In genomic region chr13:83722241-83722640, GRCm38 (mm10) we compare ENCODE assay signal across 9 mouse cellular contexts.
DNase-seq lines count a peak whose midpoint lies in the region; ATAC-seq and TF ChIP-seq lines count a peak whose summit lies in the region.
"Had no signal": no experiment of that assay in that cellular context is flagged by ENCODE, and none has a peak within 500 bp of the region (broad histone marks: within the 10 kb centered on the region; RNA-seq: fewer than 3 reads in every experiment).

No protein-coding gene starts in this region.

- TF ChIP-seq POLR2A in cortical plate, adult 2 months (IDR thresholded peaks at IDR 0.05; ENCODE audit: extremely low read depth, insufficient read depth, low read length), result peak; percentile 55; the same call in 1 of the 2 replicates

- H3K9me3 ChIP-seq in intestine, embryonic 14.5 days (ENCODE audit: control insufficient read depth, low read length), result no peaks in the 10 kb centered on the region; the same call in 1 of the 2 replicates
- H3K9me3 ChIP-seq in intestine, embryonic 15.5 days, result no peaks in the 10 kb centered on the region
- H3K9me3 ChIP-seq in hindbrain, embryonic 14.5 days (ENCODE audit: control insufficient read depth, low read length), result no peaks in the 10 kb centered on the region
- no peaks in the 10 kb centered on the region for H3K9me3 ChIP-seq in neural tube, embryonic 11.5 days (ENCODE audit: control insufficient read depth, low read length)

- no peak for ATAC-seq in intestine, embryonic 14.5 days (replicated peaks; ENCODE audit: low FRiP score, low TSS enrichment, low read depth)
- ATAC-seq in intestine, embryonic 15.5 days, result no peak
- peak; percentile 14 for ATAC-seq in hindbrain, embryonic 14.5 days (ENCODE audit: low FRiP score)
- no peak for ATAC-seq in neural tube, embryonic 11.5 days (ENCODE audit: insufficient read depth, low FRiP score, low TSS enrichment)

- no peak overlapping the region for H3K27ac ChIP-seq in intestine, embryonic 14.5 days (ENCODE audit: low read depth)
- no peak overlapping the region for H3K27ac ChIP-seq in intestine, embryonic 15.5 days
- peak overlapping the region; percentile 99 for H3K27ac ChIP-seq in cortical plate, adult 2 months (ENCODE audit: insufficient read depth, low read length)
- H3K27ac ChIP-seq in hindbrain, embryonic 14.5 days, result peak overlapping the region; percentile 100
- peak overlapping the region; percentile 95 for H3K27ac ChIP-seq in neural tube, embryonic 11.5 days (ENCODE audit: low read depth, low read length)

- peaks cover 100% of the 10 kb centered on the region for H3K27me3 ChIP-seq in intestine, embryonic 14.5 days (replicated peaks; ENCODE audit: control insufficient read depth, insufficient read depth, low read length)
- peaks cover 87% of the 10 kb centered on the region for H3K27me3 ChIP-seq in intestine, embryonic 15.5 days (replicated peaks)
- no peaks in the 10 kb centered on the region for H3K27me3 ChIP-seq in hindbrain, embryonic 14.5 days (ENCODE audit: control insufficient read depth, insufficient read depth, low read length)
- peaks cover 49% of the 10 kb centered on the region for H3K27me3 ChIP-seq in neural tube, embryonic 11.5 days (ENCODE audit: control insufficient read depth, insufficient read depth, low read length)

- DNase-seq in intestine, embryonic 14.5 days (ENCODE audit: low spot score), result no peak
- peak; percentile 70 for DNase-seq in hindbrain, embryonic 14.5 days (ENCODE audit: low spot score)
- peak; percentile 67 for DNase-seq in neural tube, embryonic 11.5 days (ENCODE audit: low spot score)
- DNase-seq in spleen, postnatal 14 days (ENCODE audit: low spot score in 2 of 2), result no peak
- no peak for DNase-seq in ovary, postnatal 14 days (ENCODE audit: low spot score)
- no peak for DNase-seq in kidney, adult 8-10 months
- DNase-seq: lung, postnatal 10 days had no signal

- H3K4me3 ChIP-seq in intestine, embryonic 14.5 days (ENCODE audit: low read depth, low read length), result peak overlapping the region; percentile 14
- H3K4me3 ChIP-seq in intestine, embryonic 15.5 days (replicated peaks), result no peak overlapping the region
- peak overlapping the region; percentile 89 for H3K4me3 ChIP-seq in cortical plate, adult 2 months (ENCODE audit: insufficient read depth, low read length)
- H3K4me3 ChIP-seq in hindbrain, embryonic 14.5 days (replicated peaks; ENCODE audit: low read length), result peak overlapping the region; percentile 90
- H3K4me3 ChIP-seq in neural tube, embryonic 11.5 days (ENCODE audit: low read depth, low read length), result peak overlapping the region; percentile 61

- no peak for TF ChIP-seq CTCF in cortical plate, adult 2 months (IDR thresholded peaks at IDR 0.05; ENCODE audit: extremely low read depth, insufficient read depth, low read length)

- H3K9ac ChIP-seq in intestine, embryonic 14.5 days (ENCODE audit: low read length), result no peak overlapping the region
- H3K9ac ChIP-seq in intestine, embryonic 15.5 days, result no peak overlapping the region
- peak overlapping the region; percentile 100 for H3K9ac ChIP-seq in hindbrain, embryonic 14.5 days
- peak overlapping the region; percentile 94 for H3K9ac ChIP-seq in neural tube, embryonic 11.5 days (ENCODE audit: low read length)

- no peak overlapping the region for H3K4me2 ChIP-seq in intestine, embryonic 14.5 days (ENCODE audit: low read length)
- H3K4me2 ChIP-seq in intestine, embryonic 15.5 days (replicated peaks), result no peak overlapping the region
- peak overlapping the region; percentile 87 for H3K4me2 ChIP-seq in hindbrain, embryonic 14.5 days (replicated peaks)
- H3K4me2 ChIP-seq in neural tube, embryonic 11.5 days (ENCODE audit: low read depth), result peak overlapping the region; percentile 55

- WGBS in intestine, embryonic 14.5 days, result 6% methylated on average over 7 of the region's 7 CpGs
- 6% methylated on average over 7 of the region's 7 CpGs for WGBS in intestine, embryonic 15.5 days
- 2% methylated on average over 7 of the region's 7 CpGs for WGBS in hindbrain, embryonic 14.5 days
- WGBS in neural tube, embryonic 11.5 days, result 4% methylated on average over 7 of the region's 7 CpGs

- no peaks in the 10 kb centered on the region for H3K4me1 ChIP-seq in intestine, embryonic 14.5 days (replicated peaks; ENCODE audit: control insufficient read depth, insufficient read depth, low read length)
- peaks cover under 1% of the 10 kb centered on the region; the same call in 1 of the 2 replicates for H3K4me1 ChIP-seq in intestine, embryonic 15.5 days (replicated peaks)
- peaks cover 2% of the 10 kb centered on the region for H3K4me1 ChIP-seq in cortical plate, adult 2 months (ENCODE audit: control insufficient read depth, insufficient read depth, low read length)
- H3K4me1 ChIP-seq in hindbrain, embryonic 14.5 days (replicated peaks; ENCODE audit: control insufficient read depth, insufficient read depth, low read length), result peaks cover 3% of the 10 kb centered on the region; the same call in 1 of the 2 replicates
- H3K4me1 ChIP-seq in neural tube, embryonic 11.5 days (ENCODE audit: control insufficient read depth, insufficient read depth, low read length), result no peaks in the 10 kb centered on the region

- no peaks in the 10 kb centered on the region for H3K36me3 ChIP-seq in intestine, embryonic 14.5 days (ENCODE audit: control insufficient read depth, insufficient read depth, low read length)
- no peaks in the 10 kb centered on the region for H3K36me3 ChIP-seq in intestine, embryonic 15.5 days
- no peaks in the 10 kb centered on the region for H3K36me3 ChIP-seq in hindbrain, embryonic 14.5 days (replicated peaks; ENCODE audit: control insufficient read depth, insufficient read depth)
- no peaks in the 10 kb centered on the region for H3K36me3 ChIP-seq in neural tube, embryonic 11.5 days (ENCODE audit: control insufficient read depth, insufficient read depth, low read length)

Comparison
In these comparisons a context has a peak if more than half of its experiments do, and no peak if none do; other contexts are left out.
1. DNase-seq: peak in hindbrain, embryonic 14.5 days (single experiment) and neural tube, embryonic 11.5 days (single experiment); none in intestine, embryonic 14.5 days (single experiment), spleen, postnatal 14 days (0 of 2), ovary, postnatal 14 days (single experiment) and kidney, adult 8-10 months (0 of 2).
2. H3K27ac ChIP-seq: peak in cortical plate, adult 2 months (single experiment), hindbrain, embryonic 14.5 days (single experiment) and neural tube, embryonic 11.5 days (single experiment); none in intestine, embryonic 14.5 days (single experiment) and intestine, embryonic 15.5 days (single experiment).
3. H3K4me2 ChIP-seq: peak in hindbrain, embryonic 14.5 days (single experiment) and neural tube, embryonic 11.5 days (single experiment); none in intestine, embryonic 14.5 days (single experiment) and intestine, embryonic 15.5 days (single experiment).
4. H3K9ac ChIP-seq: peak in hindbrain, embryonic 14.5 days (single experiment) and neural tube, embryonic 11.5 days (single experiment); none in intestine, embryonic 14.5 days (single experiment) and intestine, embryonic 15.5 days (single experiment).